Mouse (Mus musculus): ENCODE measurements around the gene Rab11b.

Rab11b gene

GRCm38 (mm10) chr17:33760255-33761165, at the start of gene Rab11b:
Gene Rab11b, minus strand, starts transcription at chr17:33760530.
- peak; percentile 100 for DNase-seq (ENCODE audit: low spot score in 2 of 2)

DNA sequence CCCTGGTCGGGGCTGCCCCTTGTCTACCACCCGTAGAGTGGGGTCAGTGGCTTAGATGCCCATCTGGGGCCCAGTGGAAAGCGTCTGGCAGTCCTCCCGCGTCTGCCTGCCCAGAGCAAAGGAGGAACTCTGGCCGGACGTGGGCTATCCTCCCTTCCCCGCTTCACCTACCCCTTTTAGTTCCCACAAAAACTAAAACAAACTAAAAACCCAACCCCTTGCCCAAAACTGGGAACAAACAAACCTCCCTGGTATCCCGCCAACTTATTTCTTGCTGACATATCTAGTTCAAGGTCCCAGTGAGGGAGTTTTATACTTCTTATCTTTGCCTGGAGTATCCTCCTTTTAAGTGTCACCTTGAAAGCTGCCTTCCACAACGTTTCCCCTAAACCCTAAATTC, 47.9 kb upstream of the Rab11b start:
- no peak for DNase-seq (ENCODE audit: low spot score in 2 of 2)

- DNase-seq (ENCODE audit: low spot score in 2 of 2), result no peak
These were observed 47.0 kb upstream of the Rab11b start for GRCm38 (mm10) chr17:33807181-33807888.

GRCm38 (mm10) chr17:33804745-33805144, 44.4 kb upstream of the Rab11b start:
- no peak for DNase-seq (ENCODE audit: low spot score in 2 of 2)

- no peak for DNase-seq (ENCODE audit: low spot score in 2 of 2)
These were observed 43.9 kb upstream of the Rab11b start for GRCm38 (mm10) chr17:33804205-33804604.

- DNase-seq (ENCODE audit: low spot score in 2 of 2), result no peak
These were observed 41.9 kb upstream of the Rab11b start for GRCm38 (mm10) chr17:33802221-33802620.

- DNase-seq (ENCODE audit: low spot score in 2 of 2), result no peak
These were observed 38.9 kb upstream of the Rab11b start for GRCm38 (mm10) chr17:33799277-33799676.

GRCm38 (mm10) chr17:33798306-33798705, 38.0 kb upstream of the Rab11b start:
- DNase-seq (ENCODE audit: low spot score in 2 of 2), result no peak

- no peak for DNase-seq (ENCODE audit: low spot score in 2 of 2)
These were observed 28.4 kb upstream of the Rab11b start for GRCm38 (mm10) chr17:33788732-33789131.

- peak in 1 of 2 experiments; percentile 37 for DNase-seq (ENCODE audit: low spot score in 2 of 2)
These were observed 26.0 kb upstream of the Rab11b start for GRCm38 (mm10) chr17:33786375-33786774.

DNA sequence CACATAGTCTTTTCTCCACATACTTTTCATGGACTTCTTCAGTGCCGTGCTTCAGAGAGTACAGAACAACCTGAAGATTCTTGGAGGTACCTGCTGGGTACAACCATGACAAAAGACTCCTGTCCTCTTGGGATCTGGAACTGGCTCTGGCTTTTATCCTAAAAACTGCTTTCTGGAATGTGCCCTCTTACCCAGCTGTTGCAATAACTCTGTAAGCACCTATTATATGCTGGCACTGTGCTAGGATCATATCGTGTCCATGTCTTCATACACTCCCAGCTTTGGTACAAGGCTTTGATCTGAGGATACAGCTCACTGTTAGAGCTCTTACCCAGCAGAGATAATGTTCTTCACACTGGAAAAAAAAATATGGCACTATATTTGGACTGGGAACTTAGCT, 24.6 kb upstream of the Rab11b start:
- no peak for DNase-seq (ENCODE audit: low spot score in 2 of 2)

DNA sequence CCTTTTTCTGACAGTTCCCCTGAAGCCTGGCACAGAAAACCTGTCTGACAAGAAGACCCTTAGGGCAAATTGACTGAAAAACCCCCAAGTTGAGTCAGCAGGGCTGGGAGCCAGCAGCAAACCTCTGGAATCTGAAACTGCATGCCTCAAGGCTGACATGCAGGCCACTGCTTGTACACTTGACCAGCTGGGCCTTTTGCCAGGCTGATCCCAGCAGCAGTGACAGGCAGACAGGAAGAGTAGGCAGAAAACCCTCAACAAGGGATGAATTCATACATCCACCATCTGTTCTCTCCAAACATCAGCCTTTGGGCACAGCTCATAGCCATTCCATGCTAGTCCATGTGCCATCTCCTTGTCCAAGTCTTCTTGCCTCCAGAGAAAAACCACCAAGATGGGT, 23.1 kb upstream of the Rab11b start:
- peak in 1 of 2 experiments; percentile 53 for DNase-seq (ENCODE audit: low spot score in 2 of 2)

DNA sequence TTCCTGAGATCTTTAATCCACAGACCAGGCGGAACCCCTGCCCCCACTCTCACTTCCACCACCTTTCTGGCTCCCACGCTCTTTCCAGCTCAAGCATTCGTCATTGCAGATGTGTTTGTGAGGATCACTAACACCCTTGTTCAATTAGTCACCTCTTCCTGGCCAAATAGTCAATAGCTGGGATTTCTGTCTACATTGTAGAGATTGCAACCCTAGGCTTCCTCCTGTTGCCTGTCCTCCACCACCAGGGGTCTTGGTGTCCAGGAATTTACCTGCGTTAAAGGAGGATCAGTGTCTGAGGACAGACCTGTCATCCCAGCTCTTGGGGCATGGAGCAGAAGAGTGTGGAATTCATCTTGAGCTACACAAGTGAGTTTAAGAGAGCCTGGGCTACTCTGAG, 21.7 kb upstream of the Rab11b start:
- no peak for DNase-seq (ENCODE audit: low spot score in 2 of 2)

GRCm38 (mm10) chr17:33781124-33781977, 21.0 kb upstream of the Rab11b start, which contains the start of gene Angptl4:
Gene Angptl4, minus strand, starts transcription at chr17:33781830.
- peak; percentile 35 to 37 for DNase-seq (ENCODE audit: low spot score in 2 of 2)

DNA sequence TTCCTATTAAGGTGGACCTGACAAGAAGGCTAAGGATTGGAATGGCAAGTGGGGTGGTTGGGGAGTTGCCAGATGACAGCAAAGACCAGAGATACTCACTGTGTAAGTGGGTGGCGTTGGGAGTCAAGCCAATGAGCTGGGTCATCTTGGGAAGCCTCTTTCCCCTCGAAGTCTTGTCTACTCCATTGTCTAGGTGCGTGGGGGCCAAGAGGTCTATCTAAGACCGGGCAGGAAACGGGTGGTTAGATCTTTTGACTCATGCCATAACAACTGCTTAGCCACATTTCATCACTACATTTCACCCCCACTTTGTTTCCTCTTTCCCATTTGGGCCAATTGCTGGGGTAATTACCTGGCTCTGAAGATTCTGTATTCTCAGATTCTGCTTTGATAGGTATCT, 20.1 kb upstream of the Rab11b start:
- no peak for DNase-seq (ENCODE audit: low spot score in 2 of 2)

GRCm38 (mm10) chr17:33779967-33780295, 19.6 kb upstream of the Rab11b start:
- DNase-seq (ENCODE audit: low spot score in 2 of 2), result no peak

DNA sequence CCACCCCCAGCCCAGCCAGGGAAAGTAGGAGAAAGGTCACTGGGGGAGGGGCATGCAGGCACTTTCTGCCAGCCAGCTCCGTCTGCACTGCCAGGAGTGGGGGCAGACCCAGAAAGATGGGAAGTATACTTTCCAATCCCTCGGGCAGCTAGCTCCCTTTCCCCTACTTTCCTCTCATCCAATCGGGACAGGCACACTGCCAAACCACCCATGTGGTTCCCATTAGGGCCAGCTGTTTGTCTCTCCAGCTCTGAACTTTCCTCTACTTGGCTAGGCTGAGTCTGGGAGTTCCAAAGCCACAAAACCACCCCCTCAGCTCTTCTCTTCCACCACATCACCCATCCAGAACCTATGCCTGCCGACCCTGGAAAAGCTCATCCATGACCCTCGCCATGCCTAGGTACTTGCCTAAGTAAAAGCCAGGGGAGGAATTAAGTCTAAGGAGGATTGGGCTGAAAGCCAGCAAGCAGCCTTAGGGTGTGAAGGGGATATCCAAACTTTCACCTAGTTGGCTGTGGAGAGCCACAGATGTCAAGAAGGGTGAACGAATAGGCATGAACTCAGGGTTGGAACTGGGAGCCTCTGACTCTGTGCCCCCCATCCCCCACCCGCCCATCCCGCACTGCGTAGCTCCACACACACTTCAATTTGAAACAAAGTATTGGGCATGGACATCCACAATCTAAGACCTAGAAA, 19.1 kb upstream of the Rab11b start:
- DNase-seq (ENCODE audit: low spot score in 2 of 2), result peak; percentile 74 to 75

DNA sequence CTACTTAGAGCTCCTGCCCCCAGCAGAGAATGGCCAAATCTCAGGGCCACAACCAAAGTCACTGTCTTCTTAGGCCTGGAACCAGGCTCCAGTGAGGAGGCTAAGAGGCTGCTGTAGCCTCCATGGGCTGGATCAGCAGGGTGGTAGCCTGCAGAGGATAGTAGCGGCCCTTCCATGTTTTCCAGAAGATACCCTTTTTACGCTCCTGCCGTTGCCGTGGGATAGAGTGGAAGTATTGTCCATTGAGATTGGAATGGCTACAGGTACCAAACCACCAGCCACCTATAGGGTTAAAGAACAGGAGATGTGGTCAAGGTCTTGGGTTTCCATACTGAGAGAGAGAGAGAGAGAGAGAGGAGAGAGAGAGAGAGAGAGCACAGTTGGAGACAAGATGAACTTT, 15.0 kb upstream of the Rab11b start:
- DNase-seq (ENCODE audit: low spot score in 2 of 2), result no peak

GRCm38 (mm10) chr17:33774573-33775155, 14.3 kb upstream of the Rab11b start:
- no peak for DNase-seq (ENCODE audit: low spot score in 2 of 2)

DNA sequence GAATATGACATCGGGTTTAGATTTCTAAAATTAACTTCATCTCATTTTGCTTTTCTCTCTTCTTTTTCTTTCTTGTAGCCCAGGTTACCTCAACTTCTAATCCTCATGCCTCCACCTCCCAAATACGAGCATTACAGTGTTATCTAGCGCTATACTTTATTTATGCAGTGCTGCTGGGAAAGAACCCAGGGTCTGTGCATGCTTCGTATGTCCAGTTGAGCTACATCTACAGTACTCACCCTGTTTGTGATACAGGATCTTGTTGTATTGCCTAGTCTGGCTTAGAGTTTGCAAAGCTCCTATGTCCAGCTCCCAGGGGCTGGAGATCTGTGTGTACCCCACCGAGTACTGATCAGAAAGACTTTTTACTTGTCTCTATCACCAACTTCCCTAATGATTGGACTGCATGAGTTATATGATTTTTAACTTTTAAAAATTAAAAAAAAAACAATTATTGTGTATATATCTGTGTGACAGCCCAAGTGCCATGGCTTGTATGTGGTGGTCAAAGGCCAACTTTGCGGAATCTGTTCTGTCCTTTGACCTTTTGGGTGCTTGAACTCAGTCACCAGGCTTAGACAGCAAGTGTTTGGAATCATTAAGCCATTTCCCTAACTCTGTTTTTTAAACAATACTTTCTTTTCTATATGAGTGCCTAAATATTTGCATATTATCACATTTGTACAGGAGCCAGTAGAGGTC, 13.7 kb upstream of the Rab11b start:
- no peak for DNase-seq (ENCODE audit: low spot score in 2 of 2)
